Mouse (Mus musculus): Measurements from ENCODE around the gene Lrp10. TPM values are rescaled to one million over a fixed set of nuclear protein-coding genes. Genes with fewer than 3 reads are reported as not detected.

The Lrp10 gene
- total RNA-seq, 1 experiment from 2014 or later: 130 TPM

DNA sequence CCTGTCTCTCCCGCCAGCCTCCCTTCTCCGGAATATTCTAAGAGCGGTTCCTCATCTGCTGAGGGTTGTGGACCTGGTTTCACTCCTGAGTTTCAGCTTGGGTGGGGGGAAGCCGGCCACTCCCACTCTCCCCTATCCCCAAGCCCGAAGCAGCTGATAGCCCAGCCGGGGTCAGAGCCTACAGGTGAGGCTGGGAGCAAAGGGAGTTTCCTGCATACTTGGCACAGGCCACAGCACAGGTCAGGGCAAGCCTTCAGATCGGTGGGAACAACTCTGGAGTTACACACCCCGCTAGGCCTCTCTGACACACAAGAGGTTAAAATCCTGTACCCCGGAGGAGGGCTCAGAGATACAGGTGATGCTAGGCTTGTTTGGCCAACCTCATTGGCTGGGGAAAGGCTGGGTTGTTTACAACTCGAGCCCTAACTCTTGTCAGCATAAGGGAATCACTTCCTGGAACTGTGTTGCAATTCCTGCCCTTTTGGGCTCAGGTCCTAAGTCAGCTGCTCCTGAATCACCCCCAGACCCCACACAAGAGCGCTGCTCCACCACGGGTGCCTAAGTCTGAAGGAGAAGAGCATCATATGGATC lies 29.9 kb upstream of the Lrp10 start:
- no peak for DNase-seq

DNA sequence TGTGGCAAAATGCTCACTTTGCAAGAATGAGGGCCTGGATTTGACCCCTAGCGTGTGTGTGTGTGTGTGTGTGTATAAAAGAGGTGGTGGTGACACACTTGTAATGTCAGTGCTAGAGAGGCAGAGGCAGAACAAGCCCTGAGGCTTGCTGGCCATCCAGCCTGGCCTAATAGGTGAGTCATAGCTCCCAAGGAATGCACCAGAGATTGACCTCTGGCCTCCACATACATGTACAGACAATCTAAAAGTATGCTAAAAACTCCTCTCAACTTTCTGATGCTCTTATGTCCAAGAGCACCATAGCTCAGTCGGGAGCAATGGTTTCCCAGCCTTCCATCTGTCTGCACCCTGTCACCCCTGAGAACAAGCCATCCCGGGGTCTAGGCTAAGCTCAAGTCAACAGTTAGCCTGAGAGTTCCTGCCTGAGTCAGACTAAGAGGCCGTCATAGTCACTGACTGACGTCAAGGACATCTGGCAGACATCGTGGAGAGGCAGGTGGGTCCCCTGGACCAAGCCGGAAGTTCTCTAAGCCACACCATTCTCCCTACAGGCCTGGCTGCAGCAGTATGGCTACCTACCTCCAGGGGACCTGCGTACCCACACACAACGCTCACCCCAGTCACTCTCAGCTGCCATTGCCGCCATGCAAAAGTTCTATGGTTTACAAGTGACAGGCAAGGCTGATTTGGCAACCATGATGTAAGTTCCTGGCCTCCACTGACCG lies 28.6 kb upstream of the Lrp10 start:
- DNase-seq: no peak

DNA sequence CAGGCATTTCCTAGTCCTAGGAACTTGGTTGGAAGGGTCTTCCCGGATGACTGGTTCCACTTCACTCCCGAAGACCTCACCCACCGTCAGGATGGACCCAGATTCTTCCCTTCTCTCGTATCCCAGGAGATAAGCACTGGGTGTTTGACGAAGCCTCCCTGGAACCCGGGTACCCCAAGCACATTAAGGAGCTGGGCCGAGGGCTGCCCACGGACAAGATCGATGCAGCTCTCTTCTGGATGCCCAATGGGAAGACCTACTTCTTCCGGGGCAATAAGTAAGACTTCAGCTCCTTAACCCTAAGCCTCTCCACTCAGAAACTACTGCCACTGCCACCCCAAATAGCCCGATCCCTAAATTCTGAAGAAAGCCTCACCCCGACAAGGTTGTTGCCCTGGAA lies 24.8 kb upstream of the Lrp10 start:
- no peak for DNase-seq

DNA sequence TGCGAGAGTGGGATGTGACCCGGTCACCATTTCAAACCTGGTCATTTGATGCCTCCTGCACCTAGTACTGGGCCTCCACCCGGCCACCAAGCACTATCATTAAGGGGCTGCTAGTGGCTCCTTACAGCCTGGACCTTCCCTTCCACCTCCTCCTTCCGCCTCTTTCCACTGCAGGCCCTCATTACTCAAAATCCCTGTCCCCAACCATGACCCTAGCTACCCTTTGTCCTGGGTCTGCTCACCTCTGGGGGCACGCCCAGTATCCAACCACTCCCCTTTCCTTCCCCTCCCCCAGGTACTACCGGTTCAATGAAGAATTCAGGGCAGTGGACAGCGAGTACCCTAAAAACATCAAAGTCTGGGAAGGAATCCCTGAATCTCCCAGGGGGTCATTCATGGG lies 24.3 kb upstream of the Lrp10 start:
- no peak for DNase-seq

DNA sequence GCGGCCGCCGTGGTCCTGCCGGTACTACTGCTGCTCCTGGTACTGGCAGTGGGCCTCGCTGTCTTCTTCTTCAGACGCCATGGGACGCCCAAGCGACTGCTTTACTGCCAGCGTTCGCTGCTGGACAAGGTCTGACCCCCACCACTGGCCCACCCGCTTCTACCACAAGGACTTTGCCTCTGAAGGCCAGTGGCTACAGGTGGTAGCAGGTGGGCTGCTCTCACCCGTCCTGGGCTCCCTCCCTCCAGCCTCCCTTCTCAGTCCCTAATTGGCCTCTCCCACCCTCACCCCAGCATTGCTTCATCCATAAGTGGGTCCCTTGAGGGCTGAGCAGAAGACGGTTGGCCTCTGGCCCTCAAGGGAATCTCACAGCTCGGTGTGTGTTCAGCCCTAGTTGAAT lies 23.4 kb upstream of the Lrp10 start:
- no peak for DNase-seq

DNA sequence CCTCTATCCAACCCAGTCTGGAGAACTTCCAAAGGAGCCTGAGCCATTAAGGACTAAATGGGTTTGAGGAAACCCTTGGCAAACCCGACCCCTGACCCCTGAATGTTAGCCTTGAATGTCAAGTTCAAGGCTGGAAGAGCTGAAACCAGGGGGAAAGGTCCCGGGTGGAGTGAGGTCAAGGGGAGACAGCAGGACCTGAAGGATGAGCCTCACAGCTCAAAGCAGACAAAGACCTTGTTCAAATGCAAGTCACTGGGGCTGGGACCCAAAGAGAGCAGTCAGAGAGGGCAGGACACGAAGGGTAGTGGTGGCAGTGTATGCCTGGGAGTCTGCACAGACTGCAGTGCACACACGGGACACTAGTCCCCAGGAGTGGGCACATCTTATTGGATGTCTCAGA lies 22.6 kb upstream of the Lrp10 start:
- no peak for DNase-seq

DNA sequence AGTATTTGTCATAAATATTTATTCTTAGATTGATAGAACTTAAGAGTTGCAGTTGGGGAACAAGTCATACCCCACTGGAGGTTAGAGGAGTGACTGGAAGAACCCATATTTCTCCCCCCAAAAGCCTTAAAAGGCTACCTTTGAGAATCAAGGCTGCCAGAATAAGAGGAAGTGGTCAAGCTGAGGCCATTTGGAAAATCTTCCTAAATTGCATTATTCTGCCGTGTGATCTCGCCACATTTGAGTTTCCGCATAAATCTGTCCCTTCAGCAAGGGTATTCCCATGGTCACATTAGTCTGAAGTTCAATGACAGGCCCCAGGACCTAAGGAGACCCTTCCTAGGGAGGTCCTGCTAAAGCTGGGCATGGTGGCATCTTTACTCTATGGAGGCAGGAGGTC lies 21.4 kb upstream of the Lrp10 start:
- no peak for DNase-seq

DNA sequence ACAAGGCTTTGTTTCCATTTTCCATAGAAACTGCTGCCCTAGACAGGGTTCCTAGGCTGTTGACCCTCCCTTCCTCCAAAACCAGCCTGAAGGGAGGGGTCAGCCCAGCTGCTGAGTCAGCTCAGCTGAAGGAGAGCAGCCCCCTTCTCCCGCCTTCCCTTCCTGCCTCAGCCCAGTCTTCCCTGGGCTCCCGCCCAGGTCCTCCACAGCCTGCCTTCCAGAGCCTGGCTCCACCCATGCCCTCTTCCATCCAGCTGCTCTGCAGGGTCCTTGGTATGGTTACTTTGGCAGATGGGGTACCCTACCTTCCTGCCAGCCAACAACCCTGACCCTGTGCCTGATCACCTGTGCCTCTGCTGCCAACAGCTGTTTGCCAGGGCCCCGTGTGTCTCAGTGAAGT lies 20.7 kb upstream of the Lrp10 start:
- no peak for DNase-seq

DNA sequence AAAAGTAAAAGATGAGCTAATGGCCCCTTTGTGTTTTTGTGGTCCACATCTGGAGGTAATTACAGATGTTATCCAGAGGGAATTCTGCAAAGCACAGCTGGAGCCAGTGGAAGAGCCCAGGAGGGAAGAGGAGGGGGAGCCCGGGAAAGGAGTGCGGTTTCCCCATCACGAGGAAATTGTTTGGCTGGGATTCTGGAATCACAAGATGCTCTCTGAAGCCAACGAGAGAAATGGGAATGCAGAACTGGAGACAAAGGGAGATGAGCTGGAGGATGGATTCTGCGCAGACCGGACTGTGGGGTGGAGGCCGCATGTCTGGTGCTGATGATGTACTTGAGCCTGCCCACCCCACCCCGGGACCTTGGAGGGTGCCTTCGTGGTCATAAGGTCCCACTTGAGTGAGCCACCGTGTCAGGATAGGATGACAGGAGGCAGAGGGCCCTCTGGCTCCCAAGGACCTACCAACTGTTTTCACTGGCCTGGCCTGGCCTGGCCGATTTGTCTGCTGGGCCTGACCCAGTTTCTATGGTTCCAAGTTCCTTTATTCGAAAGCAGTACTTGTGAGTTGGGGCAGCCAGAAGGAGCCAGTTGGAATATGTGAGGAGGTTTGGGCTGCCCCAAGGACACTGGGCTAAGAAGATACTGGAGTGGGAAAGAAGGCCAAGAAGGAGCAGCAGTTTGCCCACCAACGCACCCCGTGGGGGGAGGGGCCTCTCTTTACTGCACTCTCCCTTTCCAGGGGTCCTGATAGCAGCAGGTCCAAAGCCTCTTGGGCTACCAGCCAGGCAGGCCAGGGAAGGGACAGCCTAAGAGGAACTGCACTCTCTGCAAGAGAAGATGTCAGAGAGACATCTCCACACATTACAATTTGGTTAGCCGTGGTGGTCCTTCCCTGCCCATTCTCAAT lies 20.0 kb upstream of the Lrp10 start:
- no peak for DNase-seq

DNA sequence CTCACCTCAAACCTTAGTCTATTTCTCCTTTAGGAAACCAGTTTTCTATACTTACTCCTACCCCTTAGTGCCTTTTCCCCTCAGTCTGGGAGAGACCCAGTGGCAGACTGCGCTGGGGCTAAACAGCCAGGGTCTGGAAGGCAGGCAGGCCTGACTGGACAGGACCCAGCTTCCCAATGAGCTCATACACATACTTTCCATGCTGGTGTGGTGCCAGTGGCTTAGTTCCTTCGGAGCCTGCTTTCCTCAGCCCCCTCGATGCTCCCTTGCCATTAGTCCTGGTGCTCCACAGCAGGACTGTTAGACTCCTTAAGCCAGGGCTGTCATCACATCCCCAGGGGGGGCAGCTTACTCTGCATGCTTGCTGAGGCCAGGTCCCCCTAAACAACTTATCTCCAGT lies 18.5 kb upstream of the Lrp10 start:
- DNase-seq: no peak

DNA sequence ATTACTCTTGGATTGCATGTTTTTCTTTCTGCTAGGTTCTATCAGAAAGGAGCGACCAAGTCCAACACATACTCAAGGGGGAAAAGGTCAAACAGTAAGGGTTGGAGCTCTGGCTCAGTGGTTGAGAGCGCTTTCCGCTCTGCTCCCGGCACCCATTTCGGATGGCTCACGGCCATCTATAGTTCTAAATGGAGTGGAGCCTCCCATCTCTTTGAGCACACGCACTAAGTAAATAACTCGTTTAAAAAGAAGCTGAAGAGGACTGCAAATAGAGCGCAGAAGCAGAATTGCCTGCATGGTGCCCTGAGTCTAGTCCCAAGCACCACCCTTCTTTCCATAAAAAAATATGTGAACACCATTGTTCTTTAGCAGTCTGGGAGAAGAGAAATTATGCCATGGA lies 10.4 kb upstream of the Lrp10 start:
- no peak for DNase-seq

DNA sequence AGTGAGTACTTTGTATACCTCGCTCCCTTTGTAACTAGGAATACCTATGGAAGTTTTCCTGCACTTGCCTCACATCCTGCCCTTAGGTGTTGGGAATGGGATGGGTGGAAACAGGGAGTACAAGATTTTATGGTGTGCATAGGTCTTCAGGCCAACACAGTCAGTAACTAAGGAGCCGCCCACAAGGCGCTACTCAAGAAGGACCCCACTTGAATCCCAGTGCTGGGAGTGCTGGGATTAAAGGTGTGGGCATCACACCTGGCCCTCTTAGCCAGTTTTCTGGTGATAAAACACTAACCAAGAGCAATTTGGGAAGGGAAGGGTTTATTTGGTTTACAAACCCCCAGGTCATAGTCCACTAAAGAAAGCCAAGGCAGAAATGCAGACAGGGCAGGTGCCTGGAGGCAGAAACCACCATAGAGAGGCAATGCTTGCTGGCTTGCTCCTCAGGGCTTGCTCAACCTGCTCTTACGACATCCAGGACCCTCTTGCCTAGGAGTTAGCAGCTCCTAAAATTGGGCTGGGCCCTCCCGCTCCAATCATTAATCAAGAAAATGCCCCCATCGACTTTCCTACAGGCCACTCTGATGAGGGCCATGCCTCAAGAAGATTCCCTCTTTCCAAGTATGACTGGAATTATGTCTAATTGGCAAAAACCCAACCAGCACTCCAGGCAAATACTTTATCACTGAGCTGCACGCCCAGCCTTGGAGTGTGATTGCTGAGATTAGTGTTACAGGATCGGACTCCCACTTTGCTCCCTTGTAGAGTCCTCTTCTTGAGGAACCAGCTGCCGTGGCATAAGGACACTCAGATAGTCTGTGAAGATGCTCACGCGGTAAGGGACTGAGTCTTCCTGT lies 9.0 kb upstream of the Lrp10 start:
- DNase-seq: no peak

DNA sequence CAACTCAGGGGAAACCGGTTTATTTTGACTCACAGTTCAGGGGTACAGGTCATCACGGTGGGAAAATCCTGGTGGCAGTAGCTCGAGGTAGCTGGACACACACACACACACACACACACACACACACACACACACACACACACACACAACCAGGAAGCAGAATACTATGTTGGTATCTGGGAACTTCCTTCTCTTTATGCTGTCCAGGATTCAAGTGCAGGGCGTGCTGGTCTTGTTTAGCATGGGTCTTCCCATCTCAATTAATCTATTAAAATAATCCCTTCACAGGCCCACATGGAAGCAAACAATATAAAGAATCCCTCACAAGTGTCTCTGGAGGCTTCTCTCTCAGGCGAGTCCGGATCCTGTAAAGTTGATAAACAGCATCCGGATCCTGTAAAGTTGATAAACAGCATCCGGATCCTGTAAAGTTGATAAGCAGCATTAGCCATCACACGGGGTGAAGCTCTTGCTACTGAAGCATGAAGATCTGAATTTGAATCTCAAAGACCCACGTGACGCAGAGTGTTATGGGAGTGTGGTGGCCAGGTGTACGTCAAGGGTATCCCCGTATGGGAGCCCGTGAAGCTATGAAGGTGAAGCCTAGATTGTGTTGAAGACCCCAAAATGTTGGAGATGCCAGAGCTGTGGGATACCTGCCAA lies 5.9 kb upstream of the Lrp10 start:
- DNase-seq: no peak

DNA sequence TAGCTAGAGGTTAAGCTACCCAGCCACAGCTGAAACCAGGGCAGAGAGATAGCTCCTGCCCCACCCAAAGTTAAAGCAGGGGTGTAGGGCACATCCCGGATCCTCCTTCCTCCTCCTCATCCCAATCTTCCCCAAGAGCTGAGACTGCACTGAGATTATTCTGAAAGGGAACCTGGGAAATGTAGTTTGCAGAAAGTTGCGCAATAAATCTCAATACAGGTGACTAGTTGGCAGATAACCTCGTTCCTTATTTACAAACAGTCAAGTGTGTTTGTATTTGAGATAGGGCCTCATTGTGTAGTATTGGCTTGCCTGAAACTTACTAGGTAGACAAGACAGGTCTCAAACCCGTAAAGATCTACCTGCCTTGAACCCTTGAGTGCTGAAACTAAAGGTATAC lies 1.8 kb upstream of the Lrp10 start:
- DNase-seq: no peak

DNA sequence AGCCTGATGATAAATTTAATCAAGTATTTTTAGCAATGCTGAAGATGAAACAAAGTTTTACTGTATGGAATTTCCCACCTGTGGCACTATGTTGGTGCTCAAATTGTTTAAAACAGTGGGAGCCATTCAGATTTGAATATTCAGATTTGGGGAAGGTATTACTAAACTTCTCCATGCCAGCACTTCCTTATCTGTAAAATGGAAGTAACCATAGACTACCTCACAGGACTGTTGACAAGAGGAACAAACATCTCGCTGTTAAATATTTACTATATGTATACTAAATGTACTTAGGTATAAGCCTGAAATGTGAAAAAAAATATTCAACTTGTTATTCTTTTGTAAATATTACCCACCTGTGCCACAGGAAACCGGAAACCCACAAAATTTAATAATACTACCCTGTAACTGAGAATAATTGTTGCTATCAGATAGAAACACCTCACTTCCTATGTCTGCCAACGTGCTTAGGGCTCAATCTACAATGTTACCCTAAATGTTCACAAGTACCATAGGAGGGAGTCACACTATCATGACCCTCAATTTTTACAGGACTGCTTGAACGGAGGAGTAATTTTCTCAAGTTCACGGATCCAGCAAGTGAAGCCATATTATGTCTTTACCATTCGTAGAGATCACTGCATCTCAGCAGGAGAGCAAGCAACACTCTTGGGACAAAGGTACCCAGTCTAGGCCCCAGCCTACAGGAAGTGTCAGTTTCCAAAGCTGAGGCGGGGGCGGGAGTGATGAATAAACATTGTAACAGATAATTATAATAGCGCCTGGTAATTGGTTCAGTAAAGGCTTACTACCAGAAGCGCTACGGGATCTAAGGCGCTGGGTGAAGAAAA lies 604 bp upstream of the Lrp10 start:
- DNase-seq: no peak

DNA sequence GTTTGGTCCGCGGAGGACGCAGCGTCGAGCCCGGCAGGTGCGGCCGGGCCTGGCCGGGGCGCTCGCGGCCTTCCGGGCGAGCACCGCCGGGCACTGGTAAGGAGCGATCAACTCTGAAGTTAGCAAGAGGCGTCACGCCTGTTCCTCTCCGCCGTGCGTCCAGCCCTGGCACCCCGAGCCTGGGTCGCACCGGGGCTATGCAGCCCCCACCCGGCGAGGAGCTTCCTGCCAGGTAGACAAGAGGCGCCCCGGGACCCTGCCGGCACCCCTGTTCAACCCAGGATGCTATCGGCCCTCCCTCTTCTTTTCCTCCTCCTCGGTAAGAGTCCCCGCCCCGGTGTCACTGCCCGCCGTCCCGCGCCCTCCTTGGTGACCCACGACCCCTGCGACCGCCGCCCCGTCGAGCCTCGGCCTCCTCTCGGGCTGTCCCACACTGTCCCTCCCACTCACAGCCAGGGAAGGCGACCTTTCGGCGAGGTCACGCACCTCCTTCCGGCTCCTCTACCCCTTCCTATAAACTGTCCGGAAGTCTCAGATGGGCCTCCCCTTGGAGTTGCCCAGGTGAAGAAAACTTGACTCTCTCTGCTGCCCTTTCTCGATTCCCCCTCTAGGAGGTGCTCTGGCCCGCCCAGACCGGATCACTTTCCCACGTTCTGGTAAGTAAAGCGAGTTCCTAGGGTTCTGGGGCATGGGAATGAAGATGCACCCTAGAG lies 512 bp downstream of the Lrp10 start:
- peak; percentile 58 for DNase-seq

DNA sequence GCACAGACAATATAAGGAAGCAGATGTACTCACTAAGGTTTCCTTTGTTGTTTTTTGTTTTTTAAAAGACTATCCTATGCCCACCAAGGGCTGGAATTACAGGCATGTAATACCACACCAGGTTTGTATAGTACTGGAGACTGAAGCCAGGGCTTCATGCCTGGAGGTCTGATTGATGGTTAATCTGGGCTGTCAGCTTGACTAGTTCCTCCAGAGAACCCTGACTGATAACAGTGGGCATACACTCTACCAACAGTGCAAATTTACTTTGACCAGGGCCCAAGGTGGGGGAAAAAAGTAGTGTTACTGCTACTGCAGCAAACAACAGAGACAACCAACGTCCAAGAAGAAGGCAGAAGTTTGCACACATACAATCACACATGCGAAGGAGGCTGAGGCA lies 7.5 kb downstream of the Lrp10 start:
- DNase-seq: no peak

DNA sequence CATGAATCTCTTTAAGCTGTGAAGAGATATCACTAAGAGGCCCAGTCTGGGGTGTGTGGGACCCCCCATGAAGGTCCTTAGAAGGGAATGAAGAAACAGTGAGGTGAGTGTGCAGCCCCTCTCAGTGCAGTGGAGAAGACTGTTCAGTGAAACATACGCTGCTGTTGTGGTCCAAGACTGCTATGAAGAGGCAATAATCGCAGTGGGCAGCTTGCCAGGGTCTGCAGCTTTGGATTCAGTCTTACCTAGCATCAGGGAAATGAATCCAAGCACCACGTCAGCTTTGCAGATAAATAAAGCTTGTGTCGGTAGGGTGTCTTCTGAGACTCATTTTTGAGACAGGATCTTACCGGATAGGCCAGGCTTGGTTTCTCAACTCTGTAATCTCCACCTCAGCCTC lies 8.7 kb downstream of the Lrp10 start:
- DNase-seq: no peak

DNA sequence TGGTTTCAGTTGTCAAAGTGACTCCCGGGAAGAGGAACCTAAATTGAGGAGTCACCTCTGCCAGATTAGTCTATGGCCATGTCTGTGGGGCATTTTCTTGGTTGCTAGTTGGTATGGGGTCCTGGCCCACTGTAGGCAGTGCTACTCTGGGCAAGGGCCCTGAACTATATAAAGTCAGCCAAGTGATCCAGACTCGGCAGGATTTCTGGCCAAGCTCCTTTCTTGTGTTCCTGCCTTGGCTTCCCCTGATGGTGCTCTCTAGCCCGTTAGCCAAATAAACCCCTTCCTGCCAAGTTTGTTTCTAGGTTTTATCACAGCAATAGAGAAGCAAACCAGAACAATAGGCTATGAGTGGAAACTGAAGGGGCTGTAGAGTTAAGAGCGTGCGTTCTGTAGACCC lies 10.8 kb downstream of the Lrp10 start:
- DNase-seq: no peak
